Mouse (Mus musculus): Measurements from ENCODE around the gene Lrrk1. TPM values are rescaled to one million over a fixed set of nuclear protein-coding genes. Genes with fewer than 3 reads are reported as not detected.

The Lrrk1 gene
- total and polyA plus RNA-seq, 3 experiments = 0.22 TPM; not detected in 2

DNA sequence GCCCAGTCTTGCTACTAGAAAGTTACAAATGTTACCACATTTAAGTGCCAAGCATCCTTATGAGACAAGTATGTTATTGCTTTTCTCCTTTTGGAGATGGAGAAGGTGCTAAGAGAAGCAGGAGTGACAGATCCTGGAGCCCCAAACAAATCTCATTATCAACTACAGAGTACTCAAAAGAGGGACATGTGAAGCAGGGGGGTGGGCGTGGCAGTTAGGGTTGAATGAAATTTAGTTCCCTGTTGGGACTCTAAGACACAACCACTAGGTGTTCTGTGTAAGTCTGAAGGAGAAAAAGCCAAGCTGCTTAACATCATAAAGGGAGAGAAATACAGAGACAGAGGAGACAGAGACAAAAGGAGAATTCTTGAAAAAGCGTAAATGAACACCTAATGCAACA, 60.6 kb downstream of the Lrrk1 start:
- Histone ChIP-seq H3K4me3 (ENCODE audit: low read depth, low read length) (no peak overlapping the region), H3K4me1 (ENCODE audit: insufficient read depth, low read depth, low read length) (no peaks in the 10 kb centered on the region), H3K9me3 (replicated peaks) (no peaks in the 10 kb centered on the region), H3K27me3 (ENCODE audit: insufficient read depth, low read length) (peaks cover 5% of the 10 kb centered on the region), H3K36me3 (replicated peaks) (no peaks in the 10 kb centered on the region)
- no peak for ATAC-seq (ENCODE audit: extremely low read depth, insufficient number of reproducible peaks, low FRiP score, poor library complexity, severe bottlenecking)
- no peak for DNase-seq (ENCODE audit: low spot score)
- TF ChIP-seq POLR2AphosphoS5 (IDR thresholded peaks at IDR 0.05; ENCODE audit: insufficient replicate concordance, low read depth, low read length) = no peak
- TF ChIP-seq GATA1 (IDR thresholded peaks at IDR 0.05; ENCODE audit: borderline replicate concordance, low read length) = no peak
- no peak for TF ChIP-seq TAL1 (conservative IDR thresholded peaks at IDR 0.05; ENCODE audit: low read depth, low read length)

DNA sequence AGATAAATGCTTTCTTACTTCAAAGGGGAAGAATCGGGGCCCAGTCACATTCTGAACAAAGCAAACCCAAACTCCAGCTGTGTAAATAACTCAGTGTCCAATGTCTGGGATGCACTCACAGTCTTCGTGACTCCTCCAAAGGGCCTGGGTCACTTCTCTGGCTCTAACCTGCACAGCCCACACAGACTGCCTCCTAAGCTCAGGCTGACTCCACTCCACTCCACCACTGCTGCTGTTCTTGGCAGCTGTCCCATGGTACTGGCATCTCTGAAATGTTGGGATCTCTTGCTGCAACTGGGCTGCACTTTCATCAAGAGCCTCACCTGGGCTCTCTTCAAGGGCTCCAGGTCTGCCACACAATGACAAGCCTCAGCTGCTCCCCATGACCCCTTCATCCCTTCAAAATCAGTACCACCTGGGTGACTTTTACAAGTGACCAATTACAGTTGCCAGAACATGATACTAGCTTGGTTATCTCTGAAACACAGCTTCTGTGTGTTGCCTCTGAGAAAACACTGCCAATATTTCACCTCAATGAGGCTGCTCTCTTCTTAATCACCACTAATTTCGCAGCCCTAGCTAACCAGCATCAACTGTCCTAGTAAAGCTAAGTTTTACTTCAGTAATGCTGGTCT, 62.6 kb downstream of the Lrrk1 start:
- ATAC-seq (ENCODE audit: extremely low read depth, insufficient number of reproducible peaks, low FRiP score, poor library complexity, severe bottlenecking) (no peak), DNase-seq (ENCODE audit: low spot score) (no peak)
- peaks cover 5% of the 10 kb centered on the region for H3K27me3 ChIP-seq (ENCODE audit: insufficient read depth, low read length)
- TF ChIP-seq GATA1 (IDR thresholded peaks at IDR 0.05; ENCODE audit: borderline replicate concordance, low read length) (no peak), TAL1 (conservative IDR thresholded peaks at IDR 0.05; ENCODE audit: low read depth, low read length) (no peak), GATA2 (IDR thresholded peaks at IDR 0.05; ENCODE audit: borderline replicate concordance, low read depth, low read length) (no peak), CTCF (IDR thresholded peaks at IDR 0.05; ENCODE audit: low read depth, low read length) (no peak), POLR2AphosphoS5 (IDR thresholded peaks at IDR 0.05; ENCODE audit: insufficient replicate concordance, low read depth, low read length) (no peak)
- H3K36me3 ChIP-seq (replicated peaks) = no peaks in the 10 kb centered on the region
- no peak overlapping the region for H3K4me3 ChIP-seq (ENCODE audit: low read depth, low read length)
- no peaks in the 10 kb centered on the region for H3K9me3 ChIP-seq (replicated peaks)
- H3K4me1 ChIP-seq (ENCODE audit: insufficient read depth, low read depth, low read length) = no peaks in the 10 kb centered on the region

DNA sequence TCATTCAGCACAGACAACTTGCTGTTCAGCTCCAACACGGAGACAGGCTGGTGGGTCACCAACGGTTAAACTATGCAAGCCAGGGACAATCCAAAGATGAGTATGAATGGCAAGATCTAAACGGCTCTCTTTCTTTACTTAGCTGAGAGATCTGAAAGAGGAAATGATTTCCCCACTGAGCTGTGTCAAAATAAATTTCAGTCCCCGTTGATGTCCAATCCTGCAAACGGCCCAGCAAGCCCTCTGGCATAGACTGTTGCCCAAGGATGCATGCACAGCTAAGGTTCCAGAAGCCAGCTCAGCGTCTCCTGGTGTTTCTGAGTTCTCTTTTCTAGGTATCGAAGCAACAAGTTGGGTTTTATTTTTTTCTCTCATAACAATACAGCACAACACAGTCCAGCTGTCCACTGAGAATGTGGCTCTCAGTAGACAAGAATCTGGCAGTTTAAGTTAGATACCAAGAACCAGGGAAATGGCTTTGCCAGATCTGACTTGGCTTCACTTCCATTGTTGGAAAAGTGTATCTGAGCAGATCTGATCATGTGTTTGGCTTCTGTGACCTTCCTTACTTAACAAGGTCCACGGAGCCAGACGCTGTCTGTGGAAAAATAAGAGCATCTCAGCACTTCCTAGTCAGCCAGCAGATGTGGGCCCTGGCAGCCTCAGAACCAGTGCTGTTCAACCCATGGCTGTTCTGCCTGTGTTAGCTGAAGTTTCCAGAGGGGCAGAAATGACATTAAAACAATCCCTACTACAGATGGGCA, 64.7 kb downstream of the Lrrk1 start:
- Histone ChIP-seq H3K27me3 (ENCODE audit: insufficient read depth, low read length) (peaks cover 5% of the 10 kb centered on the region), H3K9me3 (replicated peaks) (no peaks in the 10 kb centered on the region), H3K4me3 (ENCODE audit: low read depth, low read length) (no peak overlapping the region), H3K36me3 (replicated peaks) (no peaks in the 10 kb centered on the region), H3K4me1 (ENCODE audit: insufficient read depth, low read depth, low read length) (no peaks in the 10 kb centered on the region)
- TF ChIP-seq POLR2AphosphoS5 (IDR thresholded peaks at IDR 0.05; ENCODE audit: insufficient replicate concordance, low read depth, low read length) (no peak), GATA1 (IDR thresholded peaks at IDR 0.05; ENCODE audit: borderline replicate concordance, low read length) (no peak), GATA2 (IDR thresholded peaks at IDR 0.05; ENCODE audit: borderline replicate concordance, low read depth, low read length) (no peak), TAL1 (conservative IDR thresholded peaks at IDR 0.05; ENCODE audit: low read depth, low read length) (no peak), CTCF (IDR thresholded peaks at IDR 0.05; ENCODE audit: low read depth, low read length) (no peak)
- ATAC-seq (ENCODE audit: extremely low read depth, insufficient number of reproducible peaks, low FRiP score, poor library complexity, severe bottlenecking) = no peak
- DNase-seq (ENCODE audit: low spot score) = no peak

DNA sequence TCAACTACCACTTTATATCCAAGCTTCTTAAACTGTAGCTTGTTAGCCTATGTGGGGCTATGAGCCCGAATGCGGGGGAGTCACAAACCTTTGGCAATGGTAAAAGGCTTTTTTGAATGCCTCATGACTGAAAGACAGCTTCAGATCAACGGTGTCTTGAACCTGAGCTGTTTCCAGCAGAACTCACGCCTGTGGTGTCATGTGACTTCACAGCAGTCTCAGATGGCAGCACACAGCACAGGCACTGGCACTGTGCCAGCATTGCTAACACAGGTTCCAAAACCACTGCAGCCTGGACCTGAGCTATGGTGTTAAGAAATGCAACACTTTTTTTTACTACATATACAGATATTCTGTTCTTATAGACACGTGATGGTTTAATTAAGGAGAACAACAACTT, 67.2 kb downstream of the Lrrk1 start:
- no peak for ATAC-seq (ENCODE audit: extremely low read depth, insufficient number of reproducible peaks, low FRiP score, poor library complexity, severe bottlenecking)
- no peak for DNase-seq (ENCODE audit: low spot score)
- Histone ChIP-seq H3K4me1 (ENCODE audit: insufficient read depth, low read depth, low read length) (no peaks in the 10 kb centered on the region), H3K4me3 (ENCODE audit: low read depth, low read length) (no peak overlapping the region), H3K9me3 (replicated peaks) (no peaks in the 10 kb centered on the region), H3K36me3 (replicated peaks) (no peaks in the 10 kb centered on the region), H3K27me3 (ENCODE audit: insufficient read depth, low read length) (peaks cover 5% of the 10 kb centered on the region)
- TF ChIP-seq GATA2 (IDR thresholded peaks at IDR 0.05; ENCODE audit: borderline replicate concordance, low read depth, low read length) (no peak), TAL1 (conservative IDR thresholded peaks at IDR 0.05; ENCODE audit: low read depth, low read length) (no peak), GATA1 (IDR thresholded peaks at IDR 0.05; ENCODE audit: borderline replicate concordance, low read length) (no peak)

DNA sequence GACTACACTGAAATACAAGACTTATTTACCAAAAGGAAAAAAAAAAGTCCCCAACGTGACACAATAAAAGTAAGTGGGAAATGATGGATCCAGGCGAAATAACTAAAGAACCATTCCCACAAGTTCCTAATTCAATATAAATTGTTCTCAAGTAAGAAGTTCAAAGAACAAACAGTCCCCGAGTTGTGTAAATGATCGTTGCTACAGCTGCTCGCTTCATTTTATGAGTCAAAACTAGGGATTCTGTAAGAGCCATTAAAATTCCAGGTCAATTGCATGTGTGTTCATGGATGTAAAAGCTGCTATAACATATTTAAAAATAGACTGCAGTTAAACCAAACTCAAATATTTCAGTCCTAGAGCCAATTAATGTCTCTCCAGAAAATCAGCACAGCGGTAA, 70.0 kb downstream of the Lrrk1 start:
- no peak for ATAC-seq (ENCODE audit: extremely low read depth, insufficient number of reproducible peaks, low FRiP score, poor library complexity, severe bottlenecking)
- TF ChIP-seq CTCF (IDR thresholded peaks at IDR 0.05; ENCODE audit: low read depth, low read length) = no peak
- no peak for TF ChIP-seq TAL1 (conservative IDR thresholded peaks at IDR 0.05; ENCODE audit: low read depth, low read length)
- no peak for TF ChIP-seq GATA2 (IDR thresholded peaks at IDR 0.05; ENCODE audit: borderline replicate concordance, low read depth, low read length)

DNA sequence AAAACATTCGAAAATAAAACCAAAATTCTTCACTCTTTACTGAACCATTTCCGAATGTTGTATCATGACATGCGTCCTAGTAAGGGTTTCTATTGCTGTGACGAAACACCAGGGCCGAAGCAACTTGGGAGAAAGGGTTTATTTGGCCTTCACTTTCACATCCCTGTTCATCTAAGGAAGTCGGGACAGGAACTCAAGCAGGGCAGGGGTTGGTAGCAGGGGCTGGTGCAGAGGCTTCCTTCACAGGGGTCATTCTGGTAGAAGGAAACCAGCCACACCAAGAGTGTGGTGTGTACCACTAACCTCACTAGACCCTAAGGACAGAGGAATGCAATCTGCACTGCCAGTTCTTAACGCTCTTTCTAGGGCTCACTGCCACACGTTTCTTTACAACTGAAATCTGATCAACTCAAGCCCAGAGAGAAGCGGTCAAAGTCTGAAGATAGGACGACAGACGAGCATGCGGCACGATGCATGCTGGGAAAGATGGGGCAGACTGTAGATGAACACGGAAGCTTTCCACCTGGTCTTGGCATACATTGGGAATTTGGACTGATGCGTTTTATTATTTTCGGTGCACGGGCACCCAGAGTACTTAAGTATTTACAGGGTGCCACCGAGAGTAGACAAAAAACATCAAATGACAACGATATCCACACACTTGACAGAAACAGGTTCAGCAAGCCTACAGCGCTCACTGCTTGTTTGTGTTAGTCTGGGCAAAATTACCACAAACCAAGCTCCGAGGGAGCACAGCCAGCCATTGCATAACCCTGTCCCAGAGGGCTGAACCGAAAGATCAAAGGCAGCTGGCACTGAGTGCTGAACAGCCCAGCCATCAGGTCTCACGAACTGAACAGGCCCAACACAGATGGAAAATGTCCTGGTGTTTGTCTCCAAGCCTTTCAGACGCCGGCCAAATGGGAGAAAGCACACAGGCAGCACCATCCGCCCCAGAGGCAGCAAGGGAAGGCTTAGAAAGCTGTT, 77.2 kb downstream of the Lrrk1 start:
- H3K4me1 ChIP-seq (ENCODE audit: insufficient read depth, low read depth, low read length) = no peaks in the 10 kb centered on the region
- no peaks in the 10 kb centered on the region for H3K9me3 ChIP-seq (replicated peaks)
- no peaks in the 10 kb centered on the region for H3K36me3 ChIP-seq (replicated peaks)
- DNase-seq (ENCODE audit: low spot score) = no peak
- H3K4me3 ChIP-seq (ENCODE audit: low read depth, low read length) = no peak overlapping the region
- ATAC-seq (ENCODE audit: extremely low read depth, insufficient number of reproducible peaks, low FRiP score, poor library complexity, severe bottlenecking) = no peak
- TF ChIP-seq CTCF (IDR thresholded peaks at IDR 0.05; ENCODE audit: low read depth, low read length) (no peak), POLR2AphosphoS5 (IDR thresholded peaks at IDR 0.05; ENCODE audit: insufficient replicate concordance, low read depth, low read length) (no peak), GATA2 (IDR thresholded peaks at IDR 0.05; ENCODE audit: borderline replicate concordance, low read depth, low read length) (no peak), TAL1 (conservative IDR thresholded peaks at IDR 0.05; ENCODE audit: low read depth, low read length) (no peak), GATA1 (IDR thresholded peaks at IDR 0.05; ENCODE audit: borderline replicate concordance, low read length) (no peak)
- peaks cover 22% of the 10 kb centered on the region for H3K27me3 ChIP-seq (ENCODE audit: insufficient read depth, low read length)

More for the DNA sequence above, 70.0 kb downstream of the Lrrk1 start:
- H3K4me3 ChIP-seq (ENCODE audit: low read depth, low read length) = no peak overlapping the region
- H3K4me1 ChIP-seq (ENCODE audit: insufficient read depth, low read depth, low read length) = no peaks in the 10 kb centered on the region
- H3K36me3 ChIP-seq (replicated peaks) = no peaks in the 10 kb centered on the region
- H3K9me3 ChIP-seq (replicated peaks) = no peaks in the 10 kb centered on the region
- peaks cover 2% of the 10 kb centered on the region for H3K27me3 ChIP-seq (ENCODE audit: insufficient read depth, low read length)
- no peak for DNase-seq (ENCODE audit: low spot score)

Measured in G1E (cell line).